Mouse (Mus musculus) cerebellum, postnatal 36 days (tissue): ENCODE results near the gene Pithd1.

ENCODE experiments used
- DNase-seq, 2 experiments: peaks; one replicate each; pipeline ENCODE4 v3.0.0; 2021 to 2022; ENCODE audit warnings: mixed read lengths in 2 of 2

Pithd1 gene

DNA sequence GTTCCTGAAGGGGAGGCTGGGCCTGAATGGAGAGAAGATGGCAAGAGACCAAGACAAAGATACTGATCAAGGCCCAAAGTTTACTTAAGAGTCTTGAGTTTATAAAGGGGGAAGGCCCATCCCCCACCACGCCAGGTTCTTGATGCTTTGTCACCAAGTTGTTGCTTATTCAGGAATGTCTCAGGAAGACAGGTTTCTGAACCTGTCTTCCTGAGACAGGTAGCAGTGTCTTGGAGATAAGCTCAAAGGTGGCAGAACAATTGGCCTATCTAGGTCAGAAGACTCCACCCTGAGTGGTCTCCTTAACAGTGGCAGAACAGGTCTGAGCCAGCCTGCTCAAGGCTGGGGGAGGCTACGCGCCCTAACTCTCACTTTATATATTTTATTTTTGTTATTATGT is 60.2 kb downstream of the Pithd1 start:
- no peak for DNase-seq

- no peak for DNase-seq
Measured at GRCm38 (mm10) chr4:135926195-135926808, 60.8 kb downstream of the Pithd1 start.
